Mouse (Mus musculus): Measurements from ENCODE around the gene Palm2. TPM values are rescaled to one million over a fixed set of nuclear protein-coding genes. Genes with fewer than 3 reads are reported as not detected.

Gene Palm2
- total RNA-seq, 1 experiment: 1.8 TPM

DNA sequence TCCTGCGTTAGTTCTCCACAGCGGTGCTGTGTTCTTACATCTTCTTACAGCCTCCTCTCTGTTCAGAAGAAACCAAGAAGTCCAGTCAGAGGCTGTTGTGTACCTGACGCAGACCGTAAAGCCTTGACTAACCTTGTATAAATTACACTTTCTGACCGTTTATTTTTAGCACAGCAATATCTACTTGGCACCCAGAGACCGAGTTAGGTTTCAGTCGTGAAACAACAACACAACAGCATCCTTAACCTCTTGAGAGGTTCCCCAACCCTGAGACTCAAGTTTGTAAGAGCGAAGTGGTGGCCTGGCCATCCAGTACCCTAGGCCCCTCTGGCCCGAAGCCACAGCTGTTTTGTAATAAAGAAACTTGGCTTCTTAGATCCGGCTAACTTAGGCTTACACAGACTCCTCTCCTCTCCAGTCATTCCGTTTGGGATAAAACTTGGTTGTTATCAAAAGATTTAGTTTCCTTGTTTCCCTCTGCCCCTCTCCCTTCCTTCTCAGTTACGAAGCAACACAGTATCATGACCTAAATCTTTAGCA lies 250.7 kb downstream of the Palm2 start:
- H3K27ac ChIP-seq (ENCODE audit: insufficient read depth, low read depth, low read length, poor library complexity, severe bottlenecking): no peak overlapping the region
- no peak for DNase-seq (ENCODE audit: low read depth, low spot score)

DNA sequence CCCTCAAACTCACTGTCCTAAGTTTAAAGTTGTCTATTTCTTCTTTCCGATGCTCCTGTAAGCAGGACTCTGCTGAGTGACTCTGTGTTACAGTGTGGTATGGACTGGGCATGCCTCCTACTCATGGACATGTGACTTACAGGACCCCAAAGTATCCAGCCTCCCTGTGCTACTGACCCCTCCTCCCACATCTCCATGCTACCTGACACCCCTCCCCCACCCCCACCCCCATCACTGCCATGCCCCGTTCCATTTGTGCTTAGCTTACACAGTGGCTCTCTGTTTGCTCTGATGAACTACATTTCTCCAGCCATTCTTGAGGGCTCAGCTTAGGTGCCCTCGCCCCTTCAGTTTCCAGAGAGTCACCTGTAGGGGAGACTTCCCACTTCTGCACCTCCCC lies 252.7 kb downstream of the Palm2 start:
- in situ Hi-C loops (cut with MboI; ENCODE audit: low sequenced_read_pairs in 2 of 2, unreplicated experiment in 2 of 2): no loop called here
- Histone ChIP-seq H3K4me3 (ENCODE audit: insufficient read depth in 1 of 2, low read depth in 1 of 2, low read length in 2 of 2, poor library complexity in 1 of 2, severe bottlenecking in 1 of 2) (no peak overlapping the region; a peak in 1 of 4 replicates), H3K9me3 (ENCODE audit: control insufficient read depth, insufficient read depth, low read depth, low read length) (no peaks in the 10 kb centered on the region), H3K36me3 (ENCODE audit: control insufficient read depth, insufficient read depth, low read length, poor library complexity, severe bottlenecking) (no peaks in the 10 kb centered on the region), H3K27ac (ENCODE audit: insufficient read depth, low read depth, low read length, poor library complexity, severe bottlenecking) (peak overlapping the region; percentile 45; the same call in 1 of the 2 replicates), H3K4me1 (ENCODE audit: control insufficient read depth in 2 of 2, insufficient read depth in 2 of 2, low read length in 2 of 2, poor library complexity in 1 of 2) (peaks cover 27 to 37% of the 10 kb centered on the region in 2 experiments), H3K9ac (ENCODE audit: insufficient read depth, low read depth, low read length, poor library complexity, severe bottlenecking) (no peak overlapping the region; the same call in 1 of the 2 replicates)
- TF ChIP-seq ZC3H11A (IDR thresholded peaks at IDR 0.05; ENCODE audit: borderline replicate concordance, low read depth, low read length) (no peak), CHD2 (IDR thresholded peaks at IDR 0.05; ENCODE audit: low read depth, low read length) (no peak), ZNF384 (IDR thresholded peaks at IDR 0.05; ENCODE audit: low read depth, low read length) (no peak), HCFC1 (IDR thresholded peaks at IDR 0.05; ENCODE audit: borderline replicate concordance, insufficient read depth, low read length) (no peak), MAFK (IDR thresholded peaks at IDR 0.05; ENCODE audit: insufficient read depth, low read depth, low read length) (no peak)
- no peak for DNase-seq (ENCODE audit: low read depth, low spot score)

More for the DNA sequence above, 250.7 kb downstream of the Palm2 start:
- in situ Hi-C loops (cut with MboI; ENCODE audit: low sequenced_read_pairs in 2 of 2, unreplicated experiment in 2 of 2): no loop called here
- no peaks in the 10 kb centered on the region for H3K36me3 ChIP-seq (ENCODE audit: control insufficient read depth, insufficient read depth, low read length, poor library complexity, severe bottlenecking)
- no peak for TF ChIP-seq HCFC1 (IDR thresholded peaks at IDR 0.05; ENCODE audit: borderline replicate concordance, insufficient read depth, low read length)
- H3K9ac ChIP-seq (ENCODE audit: insufficient read depth, low read depth, low read length, poor library complexity, severe bottlenecking): no peak overlapping the region
- H3K4me3 ChIP-seq (ENCODE audit: insufficient read depth in 1 of 2, low read depth in 1 of 2, low read length in 2 of 2, poor library complexity in 1 of 2, severe bottlenecking in 1 of 2): no peak overlapping the region
- peaks cover 23 to 29% of the 10 kb centered on the region in 2 experiments for H3K4me1 ChIP-seq (ENCODE audit: control insufficient read depth in 2 of 2, insufficient read depth in 2 of 2, low read length in 2 of 2, poor library complexity in 1 of 2)
- no peaks in the 10 kb centered on the region for H3K9me3 ChIP-seq (ENCODE audit: control insufficient read depth, insufficient read depth, low read depth, low read length)

DNA sequence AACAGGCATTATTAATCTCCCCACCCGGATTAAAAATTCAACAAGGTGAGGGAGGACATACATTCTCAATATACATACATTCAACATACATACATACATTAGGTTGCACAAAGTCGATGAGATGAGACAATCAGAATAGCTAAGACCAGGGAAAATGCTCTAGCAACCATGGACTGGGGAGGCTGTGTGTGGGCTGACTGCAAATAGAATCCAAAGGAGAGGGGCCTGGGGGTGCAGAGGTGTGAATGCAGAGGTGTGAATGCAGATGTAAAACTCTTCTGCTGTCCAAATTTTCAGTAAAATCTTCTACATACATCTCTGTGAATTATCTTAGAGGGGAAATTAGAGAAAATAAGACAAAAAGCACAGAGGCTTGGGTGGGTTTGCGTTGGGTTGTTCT lies 253.5 kb downstream of the Palm2 start:
- no peaks in the 10 kb centered on the region for H3K36me3 ChIP-seq (ENCODE audit: control insufficient read depth, insufficient read depth, low read length, poor library complexity, severe bottlenecking)
- no peak for TF ChIP-seq ZNF384 (IDR thresholded peaks at IDR 0.05; ENCODE audit: low read depth, low read length)
- in situ Hi-C loops (cut with MboI; ENCODE audit: low sequenced_read_pairs in 2 of 2, unreplicated experiment in 2 of 2): no loop called here
- peaks cover 27 to 38% of the 10 kb centered on the region in 2 experiments for H3K4me1 ChIP-seq (ENCODE audit: control insufficient read depth in 2 of 2, insufficient read depth in 2 of 2, low read length in 2 of 2, poor library complexity in 1 of 2)
- no peak overlapping the region for H3K9ac ChIP-seq (ENCODE audit: insufficient read depth, low read depth, low read length, poor library complexity, severe bottlenecking)
- H3K9me3 ChIP-seq (ENCODE audit: control insufficient read depth, insufficient read depth, low read depth, low read length): no peaks in the 10 kb centered on the region
- H3K27ac ChIP-seq (ENCODE audit: insufficient read depth, low read depth, low read length, poor library complexity, severe bottlenecking): no peak overlapping the region; the same call in 1 of the 2 replicates
- no peak overlapping the region for H3K4me3 ChIP-seq (ENCODE audit: insufficient read depth in 1 of 2, low read depth in 1 of 2, low read length in 2 of 2, poor library complexity in 1 of 2, severe bottlenecking in 1 of 2)
- DNase-seq (ENCODE audit: low read depth, low spot score): no peak

DNA sequence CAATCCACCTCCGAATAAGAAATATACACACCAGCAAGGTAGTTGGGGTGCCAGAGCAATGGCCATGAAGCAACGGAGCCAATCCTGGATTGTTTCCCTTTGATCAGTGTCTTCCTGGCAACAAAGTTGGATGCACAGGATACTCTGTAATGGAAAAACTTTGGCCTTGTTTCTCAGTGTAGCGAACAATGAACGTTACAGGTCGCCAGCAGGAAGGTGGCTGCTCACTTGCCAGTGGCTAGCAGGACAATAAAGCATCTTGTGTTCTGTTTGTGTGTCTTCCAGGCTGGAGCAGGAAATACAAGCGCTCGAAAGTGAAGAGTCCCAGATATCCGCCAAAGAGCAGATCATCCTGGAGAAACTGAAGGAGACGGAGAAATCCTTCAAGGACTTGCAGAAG lies 254.1 kb downstream of the Palm2 start:
- Histone ChIP-seq H3K9ac (ENCODE audit: insufficient read depth, low read depth, low read length, poor library complexity, severe bottlenecking) (no peak overlapping the region), H3K9me3 (ENCODE audit: control insufficient read depth, insufficient read depth, low read depth, low read length) (no peaks in the 10 kb centered on the region), H3K4me3 (ENCODE audit: insufficient read depth in 1 of 2, low read depth in 1 of 2, low read length in 2 of 2, poor library complexity in 1 of 2, severe bottlenecking in 1 of 2) (no peak overlapping the region), H3K27ac (ENCODE audit: insufficient read depth, low read depth, low read length, poor library complexity, severe bottlenecking) (peak overlapping the region; percentile 70; the same call in 1 of the 2 replicates), H3K4me1 (ENCODE audit: control insufficient read depth in 2 of 2, insufficient read depth in 2 of 2, low read length in 2 of 2, poor library complexity in 1 of 2) (peaks cover 27 to 36% of the 10 kb centered on the region in 2 experiments), H3K36me3 (ENCODE audit: control insufficient read depth, insufficient read depth, low read length, poor library complexity, severe bottlenecking) (no peaks in the 10 kb centered on the region)
- no peak for DNase-seq (ENCODE audit: low read depth, low spot score)
- TF ChIP-seq MAFK (IDR thresholded peaks at IDR 0.05; ENCODE audit: insufficient read depth, low read depth, low read length) (no peak), HCFC1 (IDR thresholded peaks at IDR 0.05; ENCODE audit: borderline replicate concordance, insufficient read depth, low read length) (no peak), ZC3H11A (IDR thresholded peaks at IDR 0.05; ENCODE audit: borderline replicate concordance, low read depth, low read length) (no peak), ZNF384 (IDR thresholded peaks at IDR 0.05; ENCODE audit: low read depth, low read length) (no peak), CHD2 (IDR thresholded peaks at IDR 0.05; ENCODE audit: low read depth, low read length) (no peak)
- in situ Hi-C loops (cut with MboI; ENCODE audit: low sequenced_read_pairs in 2 of 2, unreplicated experiment in 2 of 2): no loop called here

DNA sequence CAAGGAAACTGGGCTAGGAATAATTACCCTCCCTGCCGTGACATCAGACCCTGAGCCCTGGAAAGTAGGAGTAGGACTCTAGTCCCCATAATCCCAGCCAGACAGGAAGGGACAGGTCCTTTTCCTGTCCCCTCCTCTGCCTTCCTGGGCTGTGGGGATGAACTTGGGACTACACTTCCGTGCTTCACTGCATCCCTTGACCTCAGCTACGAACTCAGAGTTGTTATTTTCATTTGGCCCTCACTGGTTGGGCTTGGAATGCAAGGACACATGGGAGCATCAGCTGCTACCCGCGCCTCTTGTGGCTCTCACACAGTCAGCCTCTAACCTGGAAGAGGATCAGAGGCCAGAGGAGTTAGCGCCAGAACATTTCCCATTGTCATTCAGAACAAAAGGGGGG lies 256.0 kb downstream of the Palm2 start:
- in situ Hi-C loops (cut with MboI; ENCODE audit: low sequenced_read_pairs in 2 of 2, unreplicated experiment in 2 of 2): no loop called here
- no peak overlapping the region; the same call in 1 of the 2 replicates for H3K9ac ChIP-seq (ENCODE audit: insufficient read depth, low read depth, low read length, poor library complexity, severe bottlenecking)
- 0 out of 4 replicates have a peak overlapping the region, but pooled peaks of 1 of the 2 experiments have one; percentile 6 for H3K4me3 ChIP-seq (ENCODE audit: insufficient read depth in 1 of 2, low read depth in 1 of 2, low read length in 2 of 2, poor library complexity in 1 of 2, severe bottlenecking in 1 of 2)
- peaks cover 27 to 45% of the 10 kb centered on the region in 2 experiments for H3K4me1 ChIP-seq (ENCODE audit: control insufficient read depth in 2 of 2, insufficient read depth in 2 of 2, low read length in 2 of 2, poor library complexity in 1 of 2)
- DNase-seq (ENCODE audit: low read depth, low spot score): no peak
- no peaks in the 10 kb centered on the region for H3K9me3 ChIP-seq (ENCODE audit: control insufficient read depth, insufficient read depth, low read depth, low read length)
- H3K36me3 ChIP-seq (ENCODE audit: control insufficient read depth, insufficient read depth, low read length, poor library complexity, severe bottlenecking): no peaks in the 10 kb centered on the region
- peak overlapping the region; percentile 81 for H3K27ac ChIP-seq (ENCODE audit: insufficient read depth, low read depth, low read length, poor library complexity, severe bottlenecking)
- TF ChIP-seq HCFC1 (IDR thresholded peaks at IDR 0.05; ENCODE audit: borderline replicate concordance, insufficient read depth, low read length): no peak
- no peak for TF ChIP-seq CHD2 (IDR thresholded peaks at IDR 0.05; ENCODE audit: low read depth, low read length)
- no peak for TF ChIP-seq MAFK (IDR thresholded peaks at IDR 0.05; ENCODE audit: insufficient read depth, low read depth, low read length)
- TF ChIP-seq ZC3H11A (IDR thresholded peaks at IDR 0.05; ENCODE audit: borderline replicate concordance, low read depth, low read length): no peak
- TF ChIP-seq ZNF384 (IDR thresholded peaks at IDR 0.05; ENCODE audit: low read depth, low read length): no peak
